Mouse (Mus musculus) forebrain, embryonic 11.5 days (tissue): Measurements from ENCODE around the gene Dgke. TPM values are rescaled to one million over a fixed set of nuclear protein-coding genes. Genes with fewer than 3 reads are reported as not detected.
"Not testable (repeated sequence)": the region's sequence is repeated elsewhere in the genome, so short reads cannot be mapped to it uniquely, and the experiment has no call there.

ENCODE experiments used
- ATAC-seq: fragments of 200-750 bp; cut with Nextera tagmentation; replicated peaks from 2 replicates; pipeline ENCODE4 v1.8.0; 2017; ENCODE audit warnings: moderate TSS enrichment; ENCODE audit not compliant: low FRiP score
- DNase-seq: peaks from one replicate; pipeline ENCODE4 v3.0.0-alpha.2; 2017; ENCODE audit warnings: low spot score
- H3K27ac ChIP-seq: fragments of 300-500 bp; sonication (generic); 2 replicates; pipeline ENCODE4 v1.5.1; 2014; ENCODE audit warnings: low read depth, low read length
- H3K27me3 ChIP-seq: fragments of 300-500 bp; sonication (generic); 2 replicates; pipeline ENCODE4 v1.6.1; 2014; ENCODE audit warnings: mild to moderate bottlenecking, low read length, mixed read lengths; ENCODE audit not compliant: control insufficient read depth, insufficient read depth
- H3K36me3 ChIP-seq: fragments of 300-500 bp; sonication (generic); 2 replicates; pipeline ENCODE4 v1.6.1; 2014; ENCODE audit warnings: mild to moderate bottlenecking, low read length, moderate library complexity, mixed read lengths; ENCODE audit not compliant: control insufficient read depth, insufficient read depth
- H3K4me1 ChIP-seq: fragments of 300-500 bp; sonication (generic); replicated peaks from 2 replicates; pipeline ENCODE4 v1.6.1; 2014; ENCODE audit warnings: low read length, mixed read lengths; ENCODE audit not compliant: control insufficient read depth, insufficient read depth
- H3K4me2 ChIP-seq: fragments of 300-500 bp; sonication (generic); 2 replicates; pipeline ENCODE4 v1.6.1; 2014; ENCODE audit warnings: low read depth, mild to moderate bottlenecking, low read length, moderate library complexity, mixed read lengths; ENCODE audit not compliant: severe bottlenecking
- H3K4me3 ChIP-seq: fragments of 300-500 bp; sonication (generic); 2 replicates; pipeline ENCODE4 v1.5.1; 2014; ENCODE audit warnings: low read depth, low read length
- H3K9ac ChIP-seq: fragments of 300-500 bp; sonication (generic); 2 replicates; pipeline ENCODE4 v1.6.1; 2014; ENCODE audit warnings: low read length
- H3K9me3 ChIP-seq: fragments of 300-500 bp; sonication (generic); 2 replicates; pipeline ENCODE4 v1.6.1; 2016; ENCODE audit warnings: low read length, mixed read lengths; ENCODE audit not compliant: control insufficient read depth
- WGBS: fragments of 180-500 bp; shearing (Covaris S2); extraction: QIAGEN DNeasy Blood & Tissue Kit; methylation state at CpG from one replicate; pipeline ENCODE4 v1.1.7; 2014; 5-methylcytosine and 5-hydroxymethylcytosine counted together
- polyA plus RNA-seq: library from polyadenylated mRNA; unstranded; fragments of >200 nt; fragmentation: Nextera tagmentation; extraction: Ambion mirVana; gene quantifications from 2 replicates; pipeline ENCODE4 v1.2.1, GENCODE M21; 2014

Gene Dgke
- polyA plus RNA-seq, 1 experiment from 2014 or later, result 4.8 TPM

DNA sequence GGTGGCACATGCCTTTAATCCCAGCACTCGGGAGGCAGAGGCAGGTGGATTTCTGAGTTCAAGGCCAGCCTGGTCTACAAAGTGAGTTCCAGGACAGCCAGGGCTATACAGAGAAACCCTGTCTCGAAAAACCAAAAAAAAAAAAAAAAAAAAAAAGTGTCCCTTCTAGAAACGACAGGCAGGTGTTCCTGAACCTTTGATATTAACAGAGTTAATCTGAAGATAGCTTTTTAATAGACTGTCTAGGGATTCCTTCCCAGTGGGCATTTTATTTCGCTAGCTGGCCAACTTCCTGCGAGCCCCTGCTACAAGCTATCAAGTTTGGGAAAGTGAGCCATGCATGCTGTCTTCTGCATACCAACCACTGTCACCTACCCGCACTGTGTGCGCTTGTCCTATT, 25.6 kb downstream of the Dgke start:
- H3K27ac ChIP-seq, H3K27me3 ChIP-seq, H3K4me3 ChIP-seq, DNase-seq, ATAC-seq, H3K9me3 ChIP-seq, H3K4me1 ChIP-seq, H3K36me3 ChIP-seq, H3K9ac ChIP-seq, H3K4me2 ChIP-seq: not testable (repeated sequence)
- WGBS, result 96% methylated on average over 6 of the region's 7 CpGs

DNA sequence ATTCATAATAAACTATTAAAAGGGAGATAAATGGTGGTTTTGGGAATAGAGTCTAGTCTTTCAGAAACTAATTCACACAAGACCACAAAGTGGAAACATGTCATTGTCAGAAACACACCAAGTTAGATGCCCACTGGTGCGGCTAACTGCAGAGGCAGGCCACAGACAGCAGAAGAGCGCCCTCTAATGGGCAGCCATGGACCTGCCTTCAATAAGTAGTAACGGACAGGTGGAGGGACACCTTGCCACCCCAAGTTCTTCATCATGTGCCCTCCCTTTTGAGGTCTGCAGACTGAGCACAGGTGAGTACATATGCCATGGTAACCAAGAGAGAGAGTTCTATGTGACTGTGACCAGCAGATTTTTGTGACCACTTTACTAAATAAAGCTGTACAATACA, 27.3 kb downstream of the Dgke start:
- Histone ChIP-seq H3K4me2 (no peak overlapping the region), H3K27ac (no peak overlapping the region), H3K9me3 (no peaks in the 10 kb centered on the region), H3K36me3 (no peaks in the 10 kb centered on the region), H3K9ac (no peak overlapping the region), H3K4me1 (no peaks in the 10 kb centered on the region), H3K4me3 (no peak overlapping the region), H3K27me3 (no peaks in the 10 kb centered on the region)
- no peak for DNase-seq
- 37% methylated on average over 3 of the region's 3 CpGs for WGBS
- no peak for ATAC-seq

DNA sequence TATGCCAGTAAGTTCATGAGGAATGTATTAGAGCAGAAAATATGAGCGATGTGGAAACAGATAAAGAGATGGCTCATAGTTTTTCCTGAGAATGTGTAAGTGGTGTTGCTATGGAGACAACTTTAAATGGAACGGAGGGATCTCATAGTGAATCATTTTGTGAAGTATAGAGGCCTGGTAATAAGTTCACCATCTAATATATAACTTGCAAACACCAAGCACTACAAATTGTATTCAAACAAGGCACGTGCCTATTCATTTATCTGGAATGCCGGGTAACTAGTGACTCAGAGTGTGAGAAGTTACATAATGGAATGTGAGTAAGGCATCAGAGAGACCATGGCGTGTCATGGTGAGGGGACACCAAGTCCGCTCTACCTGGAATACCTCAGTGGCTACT, 28.2 kb downstream of the Dgke start:
- Histone ChIP-seq H3K4me2 (no peak overlapping the region), H3K9me3 (no peaks in the 10 kb centered on the region), H3K27ac (no peak overlapping the region), H3K4me1 (no peaks in the 10 kb centered on the region), H3K9ac (no peak overlapping the region), H3K4me3 (no peak overlapping the region), H3K36me3 (no peaks in the 10 kb centered on the region), H3K27me3 (no peaks in the 10 kb centered on the region)
- ATAC-seq (no peak), DNase-seq (no peak)
- WGBS, result 95% methylated on average over 6 of the region's 6 CpGs

DNA sequence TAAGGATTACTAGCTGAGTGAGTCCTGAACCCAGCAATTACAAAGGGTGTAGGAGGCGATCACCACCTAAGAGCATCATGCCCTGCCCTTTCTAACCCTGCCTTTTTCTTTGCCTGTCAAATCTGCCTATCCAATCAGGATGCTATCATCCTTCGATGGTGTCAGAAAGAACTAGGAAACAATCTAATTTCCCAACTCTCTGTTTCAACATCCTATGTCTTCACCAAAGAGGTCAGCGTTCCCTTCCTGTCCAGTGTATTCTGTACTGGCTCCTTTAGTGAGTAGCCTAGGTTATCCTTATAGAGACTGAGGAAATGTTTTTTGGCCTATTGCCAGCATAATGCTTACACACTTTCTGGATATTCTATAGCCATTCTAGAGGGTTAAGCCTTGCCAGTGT, 31.1 kb downstream of the Dgke start:
- Histone ChIP-seq H3K27ac (no peak overlapping the region), H3K9me3 (no peaks in the 10 kb centered on the region), H3K4me3 (no peak overlapping the region), H3K4me1 (no peaks in the 10 kb centered on the region), H3K9ac (no peak overlapping the region), H3K36me3 (no peaks in the 10 kb centered on the region), H3K4me2 (no peak overlapping the region), H3K27me3 (no peaks in the 10 kb centered on the region)
- WGBS, result 86% methylated on average over 3 of the region's 3 CpGs
- ATAC-seq (no peak), DNase-seq (no peak)

DNA sequence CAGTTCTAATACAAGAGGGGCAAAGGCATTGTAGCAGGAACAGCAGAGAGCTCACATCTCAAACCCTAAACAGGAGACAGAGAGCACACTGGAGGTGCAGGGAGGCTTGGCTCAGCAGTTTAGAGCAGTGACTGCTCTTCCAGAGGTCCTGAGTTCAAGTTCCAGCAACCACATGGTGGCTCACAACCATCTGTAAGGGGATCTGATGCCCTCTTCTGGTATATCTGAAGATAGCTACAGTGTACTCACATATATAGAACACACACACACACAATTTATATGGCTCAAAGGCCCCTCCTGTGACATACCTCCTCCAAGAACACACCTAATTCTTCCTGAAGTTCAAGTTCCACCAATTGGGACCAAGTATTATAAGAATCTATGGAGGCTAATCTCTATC, 32.1 kb downstream of the Dgke start:
- Histone ChIP-seq H3K36me3 (no peaks in the 10 kb centered on the region), H3K4me3 (no peak overlapping the region), H3K4me1 (no peaks in the 10 kb centered on the region), H3K9ac (no peak overlapping the region), H3K27me3 (no peaks in the 10 kb centered on the region), H3K9me3 (no peaks in the 10 kb centered on the region), H3K4me2 (no peak overlapping the region), H3K27ac (no peak overlapping the region)
- DNase-seq (no peak), ATAC-seq (no peak)

DNA sequence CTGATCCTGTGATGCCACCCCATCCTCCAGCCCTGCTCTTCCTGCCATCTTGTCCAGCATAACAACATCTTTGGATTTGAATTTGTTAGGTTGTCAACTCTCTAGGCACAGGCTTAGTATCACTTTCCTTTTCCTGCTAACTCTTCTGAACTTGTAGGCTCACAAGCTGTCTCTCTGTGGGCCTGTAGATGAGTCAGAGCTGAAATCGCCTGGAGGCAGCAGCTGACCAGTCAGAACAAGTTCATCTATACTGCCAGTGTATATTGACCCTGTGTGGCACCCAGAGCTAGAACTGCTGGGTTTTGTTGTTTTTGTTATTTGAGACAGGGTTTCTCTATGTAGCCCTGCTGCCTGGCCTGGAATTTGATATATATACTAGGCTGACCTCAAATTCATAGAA, 35.5 kb downstream of the Dgke start:
- Histone ChIP-seq H3K4me2 (no peak overlapping the region), H3K9ac (no peak overlapping the region), H3K4me1 (no peaks in the 10 kb centered on the region), H3K4me3 (no peak overlapping the region), H3K27me3 (no peaks in the 10 kb centered on the region), H3K9me3 (no peaks in the 10 kb centered on the region), H3K27ac (no peak overlapping the region), H3K36me3 (no peaks in the 10 kb centered on the region)
- DNase-seq (no peak), ATAC-seq (no peak)
- 79% methylated on average over 1 of the region's 1 CpGs for WGBS

DNA sequence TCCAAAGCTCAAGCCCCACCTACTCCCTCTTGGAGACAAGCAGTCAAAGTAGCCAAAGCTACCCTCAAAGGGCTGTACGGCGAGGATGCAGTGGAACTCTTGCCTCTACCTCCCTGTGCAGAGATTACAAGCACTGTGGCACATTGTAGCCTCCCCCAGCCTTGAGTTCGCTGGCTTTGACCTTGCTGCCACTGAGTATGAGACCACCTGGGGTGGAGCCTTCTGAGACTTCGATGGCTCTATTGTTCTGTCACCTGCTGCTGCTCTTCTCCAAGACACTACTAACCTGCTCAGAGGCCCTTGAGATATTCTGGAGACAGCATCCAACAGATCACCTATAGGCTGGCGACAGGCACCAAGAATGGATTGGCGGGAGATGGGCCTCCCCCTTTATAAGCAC, 36.1 kb downstream of the Dgke start:
- Histone ChIP-seq H3K9ac (no peak overlapping the region), H3K27me3 (no peaks in the 10 kb centered on the region), H3K9me3 (no peaks in the 10 kb centered on the region), H3K4me2 (no peak overlapping the region), H3K4me1 (no peaks in the 10 kb centered on the region), H3K4me3 (no peak overlapping the region), H3K36me3 (no peaks in the 10 kb centered on the region), H3K27ac (no peak overlapping the region)
- ATAC-seq (no peak), DNase-seq (no peak)
- WGBS, result 76% methylated on average over 6 of the region's 6 CpGs

DNA sequence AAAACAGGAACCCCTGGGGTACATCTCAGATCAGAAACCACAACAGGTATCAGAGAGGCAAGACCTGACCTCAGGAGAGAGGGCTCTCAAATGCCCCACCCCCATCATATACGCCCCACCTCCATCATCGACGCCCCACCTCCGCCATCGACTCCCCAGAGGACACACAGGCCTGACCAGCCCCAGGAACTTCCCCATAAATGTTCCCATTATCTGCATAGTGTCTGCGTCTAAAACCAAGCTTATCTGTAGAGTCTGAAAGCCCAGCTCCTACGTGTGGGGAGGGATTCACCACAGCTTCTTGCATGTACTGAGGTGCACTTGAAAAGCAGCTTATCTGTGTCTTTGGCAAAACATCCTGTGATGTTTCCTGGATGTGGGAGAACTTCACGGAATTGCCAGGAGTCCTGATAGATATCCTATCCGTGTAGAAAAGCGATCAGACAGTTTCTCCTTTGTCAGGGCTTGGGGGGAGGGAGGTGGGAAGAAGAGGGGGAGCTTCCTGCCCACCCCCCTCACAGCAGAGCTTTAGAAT, 37.7 kb downstream of the Dgke start:
- Histone ChIP-seq H3K27me3 (no peaks in the 10 kb centered on the region), H3K9ac (no peak overlapping the region), H3K36me3 (no peaks in the 10 kb centered on the region), H3K9me3 (no peaks in the 10 kb centered on the region), H3K4me1 (no peaks in the 10 kb centered on the region), H3K4me3 (no peak overlapping the region), H3K4me2 (no peak overlapping the region), H3K27ac (no peak overlapping the region)
- DNase-seq (no peak), ATAC-seq (no peak)
- 63% methylated on average over 10 of the region's 10 CpGs for WGBS

DNA sequence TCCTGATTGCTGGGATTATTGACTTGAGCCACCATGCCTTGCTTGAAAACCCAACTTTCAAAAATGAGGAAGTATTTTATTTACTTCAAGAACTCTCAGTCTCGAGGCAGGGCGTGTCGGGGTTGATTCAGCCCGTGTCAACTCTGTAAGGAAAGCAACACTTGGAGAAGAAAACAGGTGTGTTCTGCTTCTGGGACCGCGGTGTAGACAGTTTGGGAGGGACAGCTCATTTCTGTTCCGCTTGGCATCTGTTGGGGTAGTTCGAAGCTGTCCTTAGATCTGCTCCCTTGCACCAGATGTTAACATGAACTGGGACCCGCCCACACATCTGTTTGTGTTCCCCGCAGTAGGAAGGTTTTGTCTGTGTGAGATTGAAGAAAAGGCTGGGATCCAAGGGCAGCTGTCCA, 38.7 kb downstream of the Dgke start:
- Histone ChIP-seq H3K27ac (no peak overlapping the region), H3K4me3 (no peak overlapping the region), H3K36me3 (no peaks in the 10 kb centered on the region), H3K9ac (no peak overlapping the region), H3K4me2 (no peak overlapping the region), H3K27me3 (no peaks in the 10 kb centered on the region), H3K9me3 (no peaks in the 10 kb centered on the region), H3K4me1 (no peaks in the 10 kb centered on the region)
- ATAC-seq, result no peak
- 84% methylated on average over 10 of the region's 10 CpGs for WGBS
- DNase-seq, result no peak
